Mouse (Mus musculus) liver, embryonic 14.5 days (tissue): Measurements from ENCODE around the gene Pnrc2. TPM values are rescaled to one million over a fixed set of nuclear protein-coding genes. Genes with fewer than 3 reads are reported as not detected.

ENCODE experiments used
- ATAC-seq: fragments of 200-750 bp; cut with Nextera tagmentation; 2 replicates; pipeline ENCODE4 v1.8.0; 2017; ENCODE audit warnings: moderate number of reproducible peaks, mild to moderate bottlenecking, moderate library complexity; ENCODE audit not compliant: insufficient read depth
- DNase-seq, 3 experiments: peaks; one replicate each; pipeline ENCODE4 v3.0.0-alpha.2; 2012 to 2013; ENCODE audit warnings: low read depth in 3 of 3, low spot score in 3 of 3
- H3K27ac ChIP-seq: fragments of 300-500 bp; sonication (generic); 2 replicates; pipeline ENCODE4 v1.5.1; 2014; ENCODE audit warnings: moderate library complexity, mild to moderate bottlenecking, control low read depth, inconsistent platforms
- H3K27me3 ChIP-seq: fragments of 300-500 bp; sonication (generic); 2 replicates; pipeline ENCODE4 v1.6.1; 2014; ENCODE audit warnings: mild to moderate bottlenecking, low read length, moderate library complexity; ENCODE audit not compliant: control insufficient read depth, insufficient read depth
- H3K36me3 ChIP-seq: fragments of 300-500 bp; sonication (generic); replicated peaks from 2 replicates; pipeline ENCODE4 v1.6.1; 2014; ENCODE audit warnings: low read depth; ENCODE audit not compliant: control insufficient read depth, insufficient read depth
- H3K4me1 ChIP-seq, 2 experiments: fragments of 200-500 bp in 1 of 2; fragments of 300-500 bp in 1 of 2; sonication (generic) in 1 of 2; replicated peaks; 2 replicates each; pipeline ENCODE4 v1.6.1; 2012 to 2014; ENCODE audit warnings: antibody characterized with exemption in 1 of 2, inconsistent platforms in 1 of 2, low read length in 1 of 2; ENCODE audit not compliant: control insufficient read depth in 2 of 2, insufficient read depth in 2 of 2
- H3K4me2 ChIP-seq: fragments of 300-500 bp; sonication (generic); 2 replicates; pipeline ENCODE4 v1.6.1; 2014; ENCODE audit warnings: low read depth, mild to moderate bottlenecking, control low read depth, moderate library complexity
- H3K4me3 ChIP-seq, 2 experiments: fragments of 200-500 bp in 1 of 2; fragments of 300-500 bp in 1 of 2; sonication (generic) in 1 of 2; 2 replicates each; pipeline ENCODE4 v1.5.1; 2012 to 2014; ENCODE audit warnings: low read depth in 2 of 2, low read length in 2 of 2, mild to moderate bottlenecking in 2 of 2, control low read depth in 1 of 2, inconsistent platforms in 1 of 2, moderate library complexity in 1 of 2; ENCODE audit not compliant: insufficient read depth in 1 of 2
- H3K9ac ChIP-seq: fragments of 300-500 bp; sonication (generic); replicated peaks from 2 replicates; pipeline ENCODE4 v1.6.1; 2014; ENCODE audit warnings: mild to moderate bottlenecking, control low read depth, moderate library complexity
- H3K9me3 ChIP-seq: fragments of 300-500 bp; sonication (generic); 2 replicates; pipeline ENCODE4 v1.6.1; 2016; ENCODE audit warnings: low read length, mixed read lengths; ENCODE audit not compliant: control insufficient read depth
- CTCF ChIP-seq: IDR thresholded peaks from 2 replicates; pipeline ENCODE4 v1.5.1; 2016; ENCODE audit warnings: antibody characterized with exemption, low read depth, control low read depth
- EP300 ChIP-seq: IDR thresholded peaks from 2 replicates; pipeline ENCODE4 v1.6.1; 2016; ENCODE audit warnings: antibody characterized with exemption, low read depth
- WGBS: fragments of 180-500 bp; shearing (Covaris S2); extraction: QIAGEN DNeasy Blood & Tissue Kit; methylation state at CpG from one replicate; pipeline ENCODE4 v1.1.7; 2014; ENCODE audit not compliant: insufficient replicate concordance; 5-methylcytosine and 5-hydroxymethylcytosine counted together
- polyA plus RNA-seq, 2 experiments: library from polyadenylated mRNA; depleted of rRNA in 1 of 2; stranded (reverse) in 1 of 2; unstranded in 1 of 2; fragments of >200 nt; fragmentation: Nextera tagmentation in 1 of 2; extraction: Ambion mirVana in 1 of 2; gene quantifications; 2 replicates each; pipeline versions ENCODE4 v1.2.1 to v1.2.3; 2012 to 2014

Pnrc2 gene
- polyA plus RNA-seq, 2 experiments, result 43.4 to 80.2 TPM

DNA sequence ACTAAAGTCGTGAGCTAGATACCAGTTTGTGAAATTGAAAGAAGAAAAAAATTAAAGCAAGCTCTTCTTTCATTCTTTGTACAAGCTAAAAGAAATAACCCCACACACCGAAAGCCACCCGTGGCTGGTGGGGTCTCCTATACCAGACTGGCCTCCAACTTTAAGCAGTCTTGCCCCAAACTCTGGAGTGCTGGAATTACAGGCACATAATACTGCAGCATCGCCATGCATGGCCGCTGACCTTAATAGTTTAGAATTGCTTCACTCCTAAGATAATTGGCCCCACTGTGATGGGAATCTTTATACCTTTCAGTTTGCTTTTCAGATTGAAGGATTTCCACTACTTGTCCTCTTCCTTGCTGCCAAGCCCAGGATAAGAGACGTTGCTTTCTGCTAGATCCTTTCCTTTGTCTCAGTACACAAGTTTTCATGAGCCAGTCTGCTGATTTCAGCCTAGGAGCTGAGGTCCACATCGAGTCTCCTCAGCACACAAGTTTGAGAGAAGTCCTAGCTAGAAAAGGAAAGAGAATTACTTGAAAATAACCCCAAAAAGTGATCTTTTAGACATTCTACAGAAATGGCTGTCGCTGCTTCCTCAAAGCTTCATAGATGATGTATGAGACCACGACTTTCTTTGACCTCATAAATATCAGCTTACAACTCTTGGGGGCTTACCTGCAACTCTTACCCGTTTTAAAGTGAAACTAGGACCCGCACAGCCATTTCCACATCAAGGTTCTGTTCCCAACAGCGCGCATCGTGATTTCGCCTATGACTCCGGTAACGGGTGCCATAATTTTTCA, 860 bp downstream of the Pnrc2 start:
- ATAC-seq (no peak), DNase-seq (no peak)
- H3K4me3 ChIP-seq, result peak overlapping the region; percentile 78 to 91
- WGBS, result 10% methylated on average over 17 of the region's 17 CpGs
- no peaks in the 10 kb centered on the region for H3K27me3 ChIP-seq
- no peaks in the 10 kb centered on the region for H3K9me3 ChIP-seq
- H3K9ac ChIP-seq, result peak overlapping the region; percentile 88
- H3K36me3 ChIP-seq, result peaks cover 37% of the 10 kb centered on the region
- peaks cover 32 to 38% of the 10 kb centered on the region in 2 experiments for H3K4me1 ChIP-seq
- TF ChIP-seq CTCF (no peak), EP300 (no peak)
- peak overlapping the region; percentile 80 for H3K4me2 ChIP-seq
- H3K27ac ChIP-seq, result peak overlapping the region; percentile 87

DNA sequence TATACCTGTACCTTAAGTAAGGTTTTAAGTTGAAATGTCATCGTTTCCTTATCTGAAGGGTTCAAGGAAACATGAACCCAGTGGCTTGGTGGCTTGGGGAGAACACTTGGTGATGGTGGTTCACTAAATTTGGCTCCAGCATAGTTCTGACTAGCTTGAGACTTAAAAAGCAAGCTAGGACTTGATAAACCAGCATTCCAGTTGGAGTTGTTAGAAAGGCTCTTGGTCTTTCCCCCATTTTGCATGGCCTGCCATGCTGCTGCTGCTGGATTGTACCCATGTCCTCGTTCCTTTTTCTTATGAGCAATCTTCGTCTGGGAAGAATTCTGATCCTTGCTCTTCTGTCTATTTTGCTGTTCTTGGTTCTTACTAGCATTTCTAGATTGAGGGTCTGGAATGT, 1.6 kb downstream of the Pnrc2 start:
- Histone ChIP-seq H3K4me1 (peaks cover 31 to 37% of the 10 kb centered on the region in 2 experiments), H3K27me3 (no peaks in the 10 kb centered on the region), H3K36me3 (peaks cover 39% of the 10 kb centered on the region), H3K9me3 (no peaks in the 10 kb centered on the region), H3K9ac (peak overlapping the region; percentile 88), H3K4me2 (peak overlapping the region; percentile 80), H3K4me3 (peak overlapping the region; percentile 78 to 91), H3K27ac (peak overlapping the region; percentile 26; the same call in 1 of the 2 replicates)
- ATAC-seq, result no peak
- no peak for TF ChIP-seq EP300
- no peak for TF ChIP-seq CTCF
- no peak for DNase-seq
- 44% methylated on average over 3 of the region's 3 CpGs for WGBS

DNA sequence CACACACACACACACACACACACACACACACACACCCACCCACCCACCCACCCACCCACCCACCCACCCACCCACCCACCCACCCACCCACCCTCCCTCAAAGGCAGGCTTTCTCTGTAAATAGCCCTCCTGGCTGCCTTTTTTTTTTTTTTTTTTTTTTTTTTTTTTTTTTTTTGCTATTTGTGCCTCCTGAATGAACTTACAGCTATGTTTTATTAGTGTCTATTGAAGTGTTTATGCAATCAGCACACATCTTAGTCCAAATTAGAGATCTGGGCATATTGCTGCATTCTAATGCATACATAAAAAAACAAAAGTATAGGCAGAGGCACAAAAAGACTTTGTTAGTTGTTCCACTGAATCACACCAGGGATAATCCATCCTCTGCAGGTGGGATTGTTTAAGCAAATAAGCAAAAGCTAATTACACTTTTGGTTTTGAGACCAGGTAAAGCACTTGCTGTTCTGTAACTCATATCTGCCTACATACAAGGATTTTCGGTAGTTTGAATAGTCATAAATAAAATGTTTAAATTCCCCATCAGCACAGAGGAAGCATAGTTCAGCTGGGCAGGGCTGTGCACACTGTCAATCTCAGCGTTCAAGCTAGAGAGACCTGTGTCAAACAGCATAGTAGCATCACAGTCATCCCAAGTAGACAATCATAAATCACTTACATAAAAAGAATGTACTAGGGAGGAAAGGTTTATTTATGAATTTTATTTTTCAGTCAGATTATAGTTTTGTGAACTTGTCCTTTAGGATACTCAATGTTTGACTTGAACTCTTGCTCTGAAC, 3.2 kb downstream of the Pnrc2 start:
- peaks cover 45% of the 10 kb centered on the region for H3K36me3 ChIP-seq
- no peaks in the 10 kb centered on the region for H3K9me3 ChIP-seq
- H3K4me1 ChIP-seq, result peaks cover 15 to 22% of the 10 kb centered on the region in 2 experiments
- H3K9ac ChIP-seq, result no peak overlapping the region
- ATAC-seq (no peak), DNase-seq (no peak)
- H3K27me3 ChIP-seq, result no peaks in the 10 kb centered on the region
- H3K4me3 ChIP-seq, result no peak overlapping the region
- H3K4me2 ChIP-seq, result peak overlapping the region; percentile 28
- TF ChIP-seq EP300 (no peak), CTCF (no peak)
- H3K27ac ChIP-seq, result no peak overlapping the region; the same call in 1 of the 2 replicates
- 44% methylated on average over 2 of the region's 2 CpGs for WGBS

DNA sequence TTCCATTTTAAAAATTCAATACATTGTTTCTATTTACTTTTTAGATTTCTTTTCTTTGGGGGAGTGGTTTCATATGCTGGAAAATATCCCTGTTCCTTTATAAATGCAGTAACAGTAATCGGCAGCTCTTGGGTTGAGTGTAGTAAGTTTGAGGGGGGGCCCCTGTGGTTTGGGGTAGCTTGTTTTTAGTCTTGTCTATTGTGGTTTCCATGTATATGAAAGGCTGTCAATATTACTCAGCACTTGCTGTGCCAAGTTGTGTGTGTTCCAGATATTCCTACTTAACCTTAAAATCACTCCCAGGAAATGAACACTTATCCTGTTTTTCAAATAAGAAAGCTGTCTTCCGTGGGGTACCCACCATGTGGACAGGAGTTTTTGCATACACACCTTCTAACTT, 4.7 kb downstream of the Pnrc2 start:
- no peaks in the 10 kb centered on the region for H3K9me3 ChIP-seq
- WGBS, result 36% methylated on average over 2 of the region's 2 CpGs
- no peak for DNase-seq
- H3K36me3 ChIP-seq, result peaks cover 45% of the 10 kb centered on the region
- no peak for ATAC-seq
- peaks cover 3 to 11% of the 10 kb centered on the region in 2 experiments; a peak in 3 of 4 replicates for H3K4me1 ChIP-seq
- H3K4me2 ChIP-seq, result no peak overlapping the region
- TF ChIP-seq CTCF (no peak), EP300 (no peak)
- H3K9ac ChIP-seq, result no peak overlapping the region
- H3K4me3 ChIP-seq, result no peak overlapping the region
- H3K27ac ChIP-seq, result no peak overlapping the region
- no peaks in the 10 kb centered on the region for H3K27me3 ChIP-seq
